Mouse (Mus musculus) ES-Bruce4 (cell line): ENCODE data around the gene Olfr1417. TPM values are rescaled to one million over a fixed set of nuclear protein-coding genes. Genes with fewer than 3 reads are reported as not detected.

ENCODE experiments used
- H3K27ac ChIP-seq: 2 replicates; pipeline ENCODE4 v1.5.1; 2012; ENCODE audit warnings: low read length, inconsistent platforms; ENCODE audit not compliant: insufficient read depth
- H3K27me3 ChIP-seq: 2 replicates; pipeline ENCODE4 v1.6.1; 2012; ENCODE audit warnings: mild to moderate bottlenecking, low read length, inconsistent platforms; ENCODE audit not compliant: control insufficient read depth, poor library complexity, insufficient read depth, severe bottlenecking
- H3K36me3 ChIP-seq: 2 replicates; pipeline ENCODE4 v1.6.1; 2012; ENCODE audit warnings: inconsistent platforms, mild to moderate bottlenecking, low read length, moderate library complexity; ENCODE audit not compliant: control insufficient read depth, poor library complexity, insufficient read depth, severe bottlenecking
- H3K4me1 ChIP-seq: one replicate; pipeline ENCODE4 v1.8.1; 2011; ENCODE audit warnings: low read length; ENCODE audit not compliant: control insufficient read depth, insufficient read depth
- H3K4me3 ChIP-seq: 2 replicates; pipeline ENCODE4 v1.5.1; 2011; ENCODE audit warnings: low read depth, mild to moderate bottlenecking, low read length
- H3K9ac ChIP-seq: 2 replicates; pipeline ENCODE4 v1.6.1; 2012; ENCODE audit warnings: low read depth, mild to moderate bottlenecking, inconsistent platforms; ENCODE audit not compliant: poor library complexity, severe bottlenecking
- H3K9me3 ChIP-seq: replicated peaks from 2 replicates; pipeline ENCODE4 v1.6.1; 2012; ENCODE audit warnings: mild to moderate bottlenecking, low read length, inconsistent platforms; ENCODE audit not compliant: control insufficient read depth, poor library complexity, insufficient read depth, severe bottlenecking
- CTCF ChIP-seq: IDR thresholded peaks from one replicate; pipeline ENCODE4 v1.8.1; 2011; ENCODE audit warnings: low read depth, low read length
- EP300 ChIP-seq: IDR thresholded peaks from 2 replicates; pipeline ENCODE4 v1.6.1; 2011; ENCODE audit warnings: low read depth, low read length; ENCODE audit not compliant: insufficient read depth
- POLR2A ChIP-seq: IDR thresholded peaks from one replicate; pipeline ENCODE4 v1.8.1; 2011; ENCODE audit warnings: low read length; ENCODE audit not compliant: insufficient read depth
- polyA plus RNA-seq: library from polyadenylated mRNA; stranded (reverse); fragments of >200 nt; gene quantifications from 2 replicates; pipeline ENCODE4 v1.2.4, GENCODE M21; 2011; ENCODE audit warnings: low read depth; ENCODE audit not compliant: missing spikeins, insufficient read depth, insufficient read length

The Olfr1417 gene
- polyA plus RNA-seq, 1 experiment, result not detected

DNA sequence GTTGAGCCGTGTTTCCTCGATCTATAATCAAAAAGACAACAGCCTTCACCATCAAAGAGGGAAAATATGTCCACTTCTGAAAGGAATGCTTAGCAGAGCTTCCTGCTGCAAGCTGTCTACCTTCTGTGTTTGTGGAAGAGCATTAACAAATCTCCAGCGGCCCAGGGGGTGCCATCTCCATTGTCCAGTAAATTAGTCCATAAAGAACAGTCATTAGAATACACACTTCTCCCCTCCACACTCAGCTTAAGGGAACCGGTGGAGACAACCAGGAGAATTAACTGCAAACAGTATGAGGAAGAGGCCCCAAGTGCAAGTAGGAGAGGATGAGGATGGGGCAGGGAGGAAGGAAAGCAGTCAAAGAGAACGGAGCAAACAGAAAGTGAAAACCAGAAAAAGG lies 47.2 kb downstream of the Olfr1417 start:
- no peak overlapping the region for H3K27ac ChIP-seq
- H3K9me3 ChIP-seq, result no peaks in the 10 kb centered on the region
- no peaks in the 10 kb centered on the region for H3K27me3 ChIP-seq
- no peak overlapping the region for H3K9ac ChIP-seq
- H3K36me3 ChIP-seq, result peaks cover 20% of the 10 kb centered on the region
- no peak overlapping the region for H3K4me3 ChIP-seq
- no peaks in the 10 kb centered on the region for H3K4me1 ChIP-seq
- TF ChIP-seq EP300 (no peak), POLR2A (no peak)

DNA sequence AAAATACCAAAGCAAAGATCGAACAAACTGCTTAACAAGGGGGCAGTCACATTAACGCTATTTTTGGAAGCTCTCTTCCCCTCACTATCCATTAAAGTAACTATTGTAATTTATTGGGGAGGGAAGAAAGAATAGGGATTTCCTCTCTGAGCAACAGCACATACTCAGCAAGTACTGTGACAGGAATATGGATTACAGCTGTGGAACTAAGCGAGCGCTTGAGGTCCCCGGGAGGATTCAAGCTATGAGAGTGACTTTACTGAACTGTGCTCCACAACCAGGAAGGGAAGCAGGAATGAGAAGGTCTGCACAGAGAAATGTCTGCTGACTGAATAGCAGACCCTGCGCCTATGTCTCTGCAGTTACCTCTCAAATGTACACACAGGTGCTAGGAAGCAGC lies 50.1 kb downstream of the Olfr1417 start:
- H3K27me3 ChIP-seq, result no peaks in the 10 kb centered on the region
- no peaks in the 10 kb centered on the region for H3K9me3 ChIP-seq

DNA sequence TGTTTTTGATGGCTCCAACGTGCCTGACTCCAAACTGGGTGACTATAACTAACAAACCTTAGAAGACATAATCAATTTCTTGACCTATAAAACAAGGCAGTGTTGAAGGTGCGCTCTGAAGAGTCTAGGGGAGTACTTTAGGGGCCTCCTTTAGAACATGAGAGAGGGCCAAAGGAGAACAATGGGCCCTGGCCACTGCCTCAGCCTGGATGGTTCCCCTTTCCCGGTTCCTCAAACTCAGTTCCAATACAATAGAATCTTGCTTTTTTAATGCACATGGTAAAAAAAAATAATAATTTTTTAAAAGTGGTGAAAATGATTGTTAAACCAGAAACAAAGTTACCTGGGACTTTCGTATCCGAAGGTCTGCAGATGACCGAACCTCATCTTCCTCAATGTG lies 51.2 kb downstream of the Olfr1417 start:
- no peak overlapping the region for H3K27ac ChIP-seq
- H3K9ac ChIP-seq, result no peak overlapping the region
- no peaks in the 10 kb centered on the region for H3K4me1 ChIP-seq
- H3K36me3 ChIP-seq, result peaks cover 32% of the 10 kb centered on the region
- no peaks in the 10 kb centered on the region for H3K27me3 ChIP-seq
- no peaks in the 10 kb centered on the region for H3K9me3 ChIP-seq
- H3K4me3 ChIP-seq, result no peak overlapping the region
- TF ChIP-seq POLR2A (no peak), CTCF (no peak), EP300 (no peak)

More for the DNA sequence above, 50.1 kb downstream of the Olfr1417 start:
- Histone ChIP-seq H3K4me3 (no peak overlapping the region), H3K27ac (no peak overlapping the region), H3K4me1 (no peaks in the 10 kb centered on the region), H3K36me3 (peaks cover 32% of the 10 kb centered on the region), H3K9ac (no peak overlapping the region)
- TF ChIP-seq POLR2A (no peak), CTCF (no peak), EP300 (no peak)

DNA sequence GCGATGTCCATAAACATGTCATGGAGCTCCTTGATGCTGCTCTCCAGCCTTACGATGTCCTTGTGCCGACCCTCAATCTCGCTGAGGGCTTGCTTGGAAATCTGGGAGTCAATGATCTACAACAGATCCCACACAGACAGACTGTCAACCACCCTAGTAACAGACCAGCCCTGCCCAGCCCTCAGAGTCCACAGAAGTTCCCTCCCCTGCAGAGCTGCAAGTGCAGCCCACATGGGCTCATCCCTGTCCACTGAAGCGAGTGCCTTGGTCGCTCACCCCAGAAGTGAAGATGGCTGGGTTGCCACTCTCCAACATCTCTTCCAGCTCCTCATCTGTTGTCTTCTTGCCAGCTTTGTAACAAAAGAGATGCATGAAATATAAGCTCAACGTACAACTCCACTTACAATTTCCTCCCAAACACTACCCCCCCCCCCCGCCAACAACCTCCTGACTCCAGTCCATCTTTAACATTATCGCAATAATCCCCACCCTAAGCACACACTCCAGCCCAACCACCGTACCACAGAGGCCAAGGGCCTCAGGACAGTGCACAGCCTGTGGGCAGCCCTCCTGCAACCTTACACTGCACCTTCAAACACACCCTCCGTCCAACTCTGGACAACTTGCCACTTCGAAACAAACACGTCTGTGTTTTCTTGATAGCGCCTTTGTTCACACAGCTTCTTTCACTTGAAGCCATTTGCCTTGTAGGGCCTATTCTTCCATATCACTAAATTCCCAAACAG lies 53.4 kb downstream of the Olfr1417 start:
- TF ChIP-seq CTCF (no peak), POLR2A (no peak), EP300 (no peak)
- Histone ChIP-seq H3K27ac (no peak overlapping the region), H3K9me3 (no peaks in the 10 kb centered on the region), H3K4me3 (no peak overlapping the region), H3K36me3 (peaks cover 34% of the 10 kb centered on the region), H3K4me1 (no peaks in the 10 kb centered on the region), H3K27me3 (no peaks in the 10 kb centered on the region), H3K9ac (no peak overlapping the region)

DNA sequence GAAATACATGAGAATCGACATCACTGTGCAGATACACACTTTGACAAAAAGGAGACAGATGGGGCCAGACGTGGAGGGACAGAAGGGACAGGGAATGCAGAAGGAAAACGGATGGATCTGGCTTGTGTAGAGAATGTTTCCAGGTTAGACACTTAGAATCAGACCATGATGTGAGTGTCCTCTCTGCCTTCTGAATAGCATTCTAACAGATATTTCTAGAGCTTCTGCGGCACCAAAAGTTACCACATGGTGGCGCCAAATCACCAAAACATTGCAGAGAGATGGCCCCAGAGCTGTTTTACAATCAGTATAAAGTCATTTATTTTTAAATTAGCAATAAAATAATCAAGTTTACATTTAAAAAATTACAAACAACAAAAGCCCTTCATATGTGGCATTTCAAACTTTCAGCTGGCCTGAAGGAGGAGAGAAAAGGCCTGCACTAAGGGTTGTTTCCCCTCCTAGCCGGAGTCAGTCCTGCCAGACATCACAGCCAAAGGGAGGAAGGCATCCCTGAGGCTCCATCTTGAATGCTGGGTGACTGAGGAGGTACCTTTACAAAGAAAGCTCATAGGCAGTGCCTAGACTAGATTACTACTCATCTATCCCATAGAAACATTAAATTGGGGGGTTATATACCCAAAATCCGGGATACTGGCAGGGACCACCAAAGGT lies 61.7 kb downstream of the Olfr1417 start:
- Histone ChIP-seq H3K36me3 (peaks cover 41% of the 10 kb centered on the region), H3K27me3 (no peaks in the 10 kb centered on the region), H3K9me3 (no peaks in the 10 kb centered on the region), H3K4me3 (no peak overlapping the region), H3K27ac (no peak overlapping the region), H3K4me1 (no peaks in the 10 kb centered on the region), H3K9ac (no peak overlapping the region)
- TF ChIP-seq POLR2A, result no peak
- TF ChIP-seq CTCF, result no peak
- no peak for TF ChIP-seq EP300

Other genes with a start within 250 kb of the Olfr1417 start
- gene Ms4a6d, start 234.4 kb downstream of the Olfr1417 start, polyA plus RNA-seq, result not detected in 2 replicates
- gene Ms4a2, start 215.5 kb downstream of the Olfr1417 start, polyA plus RNA-seq, result not detected in 2 replicates
- gene Ms4a3, start 198.4 kb downstream of the Olfr1417 start, polyA plus RNA-seq, result not detected in 2 replicates
- gene Oosp2, start 178.7 kb downstream of the Olfr1417 start, polyA plus RNA-seq, result not detected in 2 replicates
- not detected in 2 replicates for gene Oosp1, start 148.1 kb downstream of the Olfr1417 start, polyA plus RNA-seq
- gene Oosp3, start 142.2 kb downstream of the Olfr1417 start, polyA plus RNA-seq, result not detected in 2 replicates
- gene Gif, start 91.7 kb downstream of the Olfr1417 start, polyA plus RNA-seq, result not detected in 2 replicates
- gene Mrpl16, start 68.8 kb downstream of the Olfr1417 start, polyA plus RNA-seq, result 46.5 and 49.6 TPM in 2 replicates
- gene Stx3, start 19.8 kb downstream of the Olfr1417 start, polyA plus RNA-seq, result 109 and 112 TPM in 2 replicates
- gene Olfr1418, start 21.8 kb upstream of the Olfr1417 start, polyA plus RNA-seq, result not detected in 2 replicates
- gene Olfr1419, start 35.9 kb upstream of the Olfr1417 start, polyA plus RNA-seq, result not detected in 2 replicates
- not detected in 2 replicates for gene Olfr1420, start 47.3 kb upstream of the Olfr1417 start, polyA plus RNA-seq
- 42.2 and 42.6 TPM in 2 replicates for gene Patl1, start 73.2 kb upstream of the Olfr1417 start, polyA plus RNA-seq
- gene Osbp, start 126.7 kb upstream of the Olfr1417 start, polyA plus RNA-seq, result 28.3 and 31.5 TPM in 2 replicates
- gene Olfr1423, start 202.1 kb upstream of the Olfr1417 start, polyA plus RNA-seq, result 0.10 TPM in 1 of 2 replicates, not detected in the other
- not detected in 2 replicates for gene Olfr1424, start 223.5 kb upstream of the Olfr1417 start, polyA plus RNA-seq
- not detected in 2 replicates for gene Olfr1425, start 238.5 kb upstream of the Olfr1417 start, polyA plus RNA-seq